Mouse (Mus musculus): ENCODE results near the gene Pik3c2g. TPM values are rescaled to one million over a fixed set of nuclear protein-coding genes. Genes with fewer than 3 reads are reported as not detected.

The Pik3c2g gene
- polyA plus RNA-seq, 1 experiment from 2014 or later, result 0.10 TPM

GRCm38 (mm10) chr6:139874418-139875176, 287.6 kb downstream of the Pik3c2g start:
- ATAC-seq, result peak; percentile 44; the same call in 1 of the 2 replicates
- Histone ChIP-seq H3K9ac (ENCODE audit: low read length) (no peak overlapping the region), H3K27me3 (replicated peaks; ENCODE audit: control insufficient read depth, insufficient read depth, low read length) (no peaks in the 10 kb centered on the region), H3K9me3 (replicated peaks; ENCODE audit: control insufficient read depth, low read length) (no peaks in the 10 kb centered on the region), H3K36me3 (ENCODE audit: control insufficient read depth, insufficient read depth, low read length) (no peaks in the 10 kb centered on the region), H3K4me1 (ENCODE audit: control insufficient read depth, insufficient read depth, low read length) (no peaks in the 10 kb centered on the region), H3K4me3 (ENCODE audit: low read depth, low read length) (no peak overlapping the region), H3K4me2 (ENCODE audit: low read length) (no peak overlapping the region), H3K27ac (ENCODE audit: low read depth, low read length) (no peak overlapping the region)
- peak; percentile 66 for DNase-seq (ENCODE audit: low spot score)
- WGBS, result 43% methylated on average over 3 of the region's 3 CpGs

- Histone ChIP-seq H3K36me3 (ENCODE audit: control insufficient read depth, insufficient read depth, low read length) (no peaks in the 10 kb centered on the region), H3K9ac (ENCODE audit: low read length) (no peak overlapping the region), H3K4me1 (ENCODE audit: control insufficient read depth, insufficient read depth, low read length) (no peaks in the 10 kb centered on the region), H3K9me3 (replicated peaks; ENCODE audit: control insufficient read depth, low read length) (no peaks in the 10 kb centered on the region), H3K4me2 (ENCODE audit: low read length) (no peak overlapping the region), H3K27me3 (replicated peaks; ENCODE audit: control insufficient read depth, insufficient read depth, low read length) (no peaks in the 10 kb centered on the region), H3K4me3 (ENCODE audit: low read depth, low read length) (no peak overlapping the region), H3K27ac (ENCODE audit: low read depth, low read length) (no peak overlapping the region)
- DNase-seq (ENCODE audit: low spot score), result no peak
- 87% methylated on average over 1 of the region's 1 CpGs for WGBS
- no peak for ATAC-seq
Measured at GRCm38 (mm10) chr6:139876691-139877090, 289.7 kb downstream of the Pik3c2g start.

- H3K27ac ChIP-seq (ENCODE audit: low read depth, low read length), result no peak overlapping the region
- H3K9me3 ChIP-seq (replicated peaks; ENCODE audit: control insufficient read depth, low read length), result no peaks in the 10 kb centered on the region
- H3K9ac ChIP-seq (ENCODE audit: low read length), result no peak overlapping the region
- DNase-seq (ENCODE audit: low spot score), result no peak
- WGBS, result 75% methylated on average over 6 of the region's 6 CpGs
- H3K36me3 ChIP-seq (ENCODE audit: control insufficient read depth, insufficient read depth, low read length), result no peaks in the 10 kb centered on the region
- no peaks in the 10 kb centered on the region for H3K4me1 ChIP-seq (ENCODE audit: control insufficient read depth, insufficient read depth, low read length)
- H3K27me3 ChIP-seq (replicated peaks; ENCODE audit: control insufficient read depth, insufficient read depth, low read length), result no peaks in the 10 kb centered on the region
- ATAC-seq, result no peak
- H3K4me3 ChIP-seq (ENCODE audit: low read depth, low read length), result no peak overlapping the region
- H3K4me2 ChIP-seq (ENCODE audit: low read length), result no peak overlapping the region
Measured at GRCm38 (mm10) chr6:139877476-139878361, 290.7 kb downstream of the Pik3c2g start.

- no peaks in the 10 kb centered on the region for H3K9me3 ChIP-seq (replicated peaks; ENCODE audit: control insufficient read depth, low read length)
- 94% methylated on average over 1 of the region's 1 CpGs for WGBS
Measured at GRCm38 (mm10) chr6:139878362-139878696, 291.3 kb downstream of the Pik3c2g start.

GRCm38 (mm10) chr6:139882076-139882475, 295.1 kb downstream of the Pik3c2g start:
- no peak for ATAC-seq

More at GRCm38 (mm10) chr6:139878362-139878696, 291.3 kb downstream of the Pik3c2g start:
- no peak for ATAC-seq
- Histone ChIP-seq H3K4me3 (ENCODE audit: low read depth, low read length) (no peak overlapping the region), H3K4me1 (ENCODE audit: control insufficient read depth, insufficient read depth, low read length) (no peaks in the 10 kb centered on the region), H3K36me3 (ENCODE audit: control insufficient read depth, insufficient read depth, low read length) (no peaks in the 10 kb centered on the region), H3K4me2 (ENCODE audit: low read length) (no peak overlapping the region), H3K27me3 (replicated peaks; ENCODE audit: control insufficient read depth, insufficient read depth, low read length) (no peaks in the 10 kb centered on the region), H3K9ac (ENCODE audit: low read length) (no peak overlapping the region), H3K27ac (ENCODE audit: low read depth, low read length) (no peak overlapping the region)
- no peak for DNase-seq (ENCODE audit: low spot score)

GRCm38 (mm10) chr6:139887175-139887574, 300.2 kb downstream of the Pik3c2g start:
- no peak overlapping the region for H3K4me3 ChIP-seq (ENCODE audit: low read depth, low read length)
- no peaks in the 10 kb centered on the region for H3K9me3 ChIP-seq (replicated peaks; ENCODE audit: control insufficient read depth, low read length)
- no peak overlapping the region for H3K27ac ChIP-seq (ENCODE audit: low read depth, low read length)
- H3K4me1 ChIP-seq (ENCODE audit: control insufficient read depth, insufficient read depth, low read length), result no peaks in the 10 kb centered on the region
- ATAC-seq (no peak), DNase-seq (ENCODE audit: low spot score) (no peak)
- no peak overlapping the region for H3K4me2 ChIP-seq (ENCODE audit: low read length)
- H3K9ac ChIP-seq (ENCODE audit: low read length), result no peak overlapping the region
- H3K27me3 ChIP-seq (replicated peaks; ENCODE audit: control insufficient read depth, insufficient read depth, low read length), result no peaks in the 10 kb centered on the region
- H3K36me3 ChIP-seq (ENCODE audit: control insufficient read depth, insufficient read depth, low read length), result no peaks in the 10 kb centered on the region

More at GRCm38 (mm10) chr6:139882076-139882475, 295.1 kb downstream of the Pik3c2g start:
- H3K4me2 ChIP-seq (ENCODE audit: low read length), result no peak overlapping the region
- no peak overlapping the region for H3K27ac ChIP-seq (ENCODE audit: low read depth, low read length)
- H3K36me3 ChIP-seq (ENCODE audit: control insufficient read depth, insufficient read depth, low read length), result no peaks in the 10 kb centered on the region
- no peak overlapping the region for H3K9ac ChIP-seq (ENCODE audit: low read length)
- WGBS, result 90% methylated on average over 2 of the region's 2 CpGs
- H3K4me1 ChIP-seq (ENCODE audit: control insufficient read depth, insufficient read depth, low read length), result no peaks in the 10 kb centered on the region
- DNase-seq (ENCODE audit: low spot score), result no peak
- H3K27me3 ChIP-seq (replicated peaks; ENCODE audit: control insufficient read depth, insufficient read depth, low read length), result no peaks in the 10 kb centered on the region
- H3K9me3 ChIP-seq (replicated peaks; ENCODE audit: control insufficient read depth, low read length), result no peaks in the 10 kb centered on the region
- H3K4me3 ChIP-seq (ENCODE audit: low read depth, low read length), result no peak overlapping the region

DNA sequence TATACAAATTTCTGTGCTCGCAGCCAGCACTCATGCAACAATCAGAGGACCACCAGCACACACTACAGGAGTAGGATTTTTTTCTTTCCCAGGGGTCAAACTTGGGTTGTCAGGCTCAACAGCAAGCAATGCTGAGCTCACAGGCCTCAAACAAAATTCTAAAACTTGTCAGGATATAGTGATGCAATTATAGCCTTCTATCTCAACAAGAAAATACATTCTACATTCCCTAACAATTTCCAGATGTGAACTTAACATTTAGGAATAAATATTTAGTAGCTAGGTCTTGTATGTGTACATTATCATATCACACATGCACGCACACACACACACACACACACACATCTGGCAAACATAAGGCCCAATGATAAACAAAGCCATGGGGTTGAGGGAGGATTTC, 308.6 kb downstream of the Pik3c2g start:
- no peaks in the 10 kb centered on the region for H3K36me3 ChIP-seq (ENCODE audit: control insufficient read depth, insufficient read depth, low read length)
- no peak for DNase-seq (ENCODE audit: low spot score)
- H3K4me1 ChIP-seq (ENCODE audit: control insufficient read depth, insufficient read depth, low read length), result no peaks in the 10 kb centered on the region
- no peak for ATAC-seq
- WGBS, result 62% methylated on average over 2 of the region's 2 CpGs
- no peak overlapping the region for H3K27ac ChIP-seq (ENCODE audit: low read depth, low read length)
- no peak overlapping the region for H3K9ac ChIP-seq (ENCODE audit: low read length)
- no peak overlapping the region for H3K4me3 ChIP-seq (ENCODE audit: low read depth, low read length)
- H3K9me3 ChIP-seq (replicated peaks; ENCODE audit: control insufficient read depth, low read length), result no peaks in the 10 kb centered on the region
- H3K27me3 ChIP-seq (replicated peaks; ENCODE audit: control insufficient read depth, insufficient read depth, low read length), result no peaks in the 10 kb centered on the region
- no peak overlapping the region for H3K4me2 ChIP-seq (ENCODE audit: low read length)

DNA sequence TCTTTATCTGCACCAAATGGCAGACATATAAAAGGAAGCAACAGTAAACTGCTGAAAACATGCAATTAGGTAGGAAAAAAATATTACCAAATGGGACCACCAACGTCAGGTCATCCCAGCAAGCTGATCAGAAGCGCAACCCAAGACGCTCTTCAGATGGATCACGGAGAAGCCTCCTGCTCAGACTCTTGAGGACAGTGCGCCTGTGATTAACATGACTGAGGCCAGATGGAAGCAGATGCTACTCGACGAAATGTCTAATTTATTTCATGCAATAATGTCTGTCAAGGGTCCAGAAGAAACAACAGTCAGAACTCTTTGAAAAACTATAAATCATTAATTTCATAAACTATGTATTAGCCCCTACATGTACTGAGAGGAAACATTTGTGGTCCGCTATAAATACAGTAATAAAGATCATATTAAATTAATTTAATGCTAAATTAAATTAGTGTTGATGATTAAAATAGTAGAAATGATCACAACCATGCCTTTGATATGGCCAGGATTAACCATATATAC, 312.7 kb downstream of the Pik3c2g start:
- ATAC-seq (no peak), DNase-seq (ENCODE audit: low spot score) (no peak)
- no peaks in the 10 kb centered on the region for H3K9me3 ChIP-seq (replicated peaks; ENCODE audit: control insufficient read depth, low read length)
- H3K27ac ChIP-seq (ENCODE audit: low read depth, low read length), result no peak overlapping the region
- H3K27me3 ChIP-seq (replicated peaks; ENCODE audit: control insufficient read depth, insufficient read depth, low read length), result no peaks in the 10 kb centered on the region
- no peaks in the 10 kb centered on the region for H3K4me1 ChIP-seq (ENCODE audit: control insufficient read depth, insufficient read depth, low read length)
- no peak overlapping the region for H3K4me3 ChIP-seq (ENCODE audit: low read depth, low read length)
- WGBS, result 92% methylated on average over 8 of the region's 8 CpGs
- no peak overlapping the region for H3K9ac ChIP-seq (ENCODE audit: low read length)
- H3K4me2 ChIP-seq (ENCODE audit: low read length), result no peak overlapping the region
- no peaks in the 10 kb centered on the region for H3K36me3 ChIP-seq (ENCODE audit: control insufficient read depth, insufficient read depth, low read length)

DNA sequence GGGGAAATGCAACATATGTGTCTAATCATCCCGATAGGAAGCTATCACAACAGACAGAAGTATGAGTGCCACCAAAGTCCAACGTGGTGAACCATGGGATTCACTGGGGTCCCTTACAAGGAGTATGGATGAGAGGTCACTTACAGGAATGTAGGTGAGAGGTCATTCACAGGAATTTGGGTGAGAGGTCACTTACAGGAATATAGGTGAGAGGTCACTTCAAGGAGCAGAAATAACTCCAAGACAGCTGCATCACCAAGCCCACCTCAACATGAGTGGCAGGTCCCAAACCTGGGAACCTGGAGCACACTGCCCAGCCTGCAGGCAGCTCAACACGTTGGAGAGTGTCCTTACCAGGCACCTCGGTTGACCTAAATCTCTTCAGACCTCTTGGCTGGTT, 314.8 kb downstream of the Pik3c2g start:
- Histone ChIP-seq H3K27ac (ENCODE audit: low read depth, low read length) (no peak overlapping the region), H3K27me3 (replicated peaks; ENCODE audit: control insufficient read depth, insufficient read depth, low read length) (no peaks in the 10 kb centered on the region), H3K4me1 (ENCODE audit: control insufficient read depth, insufficient read depth, low read length) (no peaks in the 10 kb centered on the region), H3K36me3 (ENCODE audit: control insufficient read depth, insufficient read depth, low read length) (no peaks in the 10 kb centered on the region), H3K9me3 (replicated peaks; ENCODE audit: control insufficient read depth, low read length) (no peaks in the 10 kb centered on the region), H3K4me2 (ENCODE audit: low read length) (no peak overlapping the region), H3K9ac (ENCODE audit: low read length) (no peak overlapping the region), H3K4me3 (ENCODE audit: low read depth, low read length) (no peak overlapping the region)
- no peak for ATAC-seq
- WGBS, result 71% methylated on average over 4 of the region's 4 CpGs
- no peak for DNase-seq (ENCODE audit: low spot score)
